Mouse (Mus musculus) forebrain, embryonic 13.5 days (tissue): ENCODE measurements around the gene Lrp1. TPM values are rescaled to one million over a fixed set of nuclear protein-coding genes. Genes with fewer than 3 reads are reported as not detected.

ENCODE experiments used
- ATAC-seq: fragments of 200-750 bp; cut with Nextera tagmentation; 2 replicates; pipeline ENCODE4 v1.8.0; 2017
- H3K27ac ChIP-seq: fragments of 300-500 bp; sonication (generic); 2 replicates; pipeline ENCODE4 v1.5.1; 2015; ENCODE audit warnings: inconsistent platforms, mild to moderate bottlenecking, moderate library complexity
- H3K27me3 ChIP-seq: fragments of 300-500 bp; sonication (generic); 2 replicates; pipeline ENCODE4 v1.6.1; 2015; ENCODE audit warnings: mild to moderate bottlenecking, inconsistent platforms
- H3K36me3 ChIP-seq: fragments of 300-500 bp; sonication (generic); 2 replicates; pipeline ENCODE4 v1.6.1; 2015; ENCODE audit warnings: mild to moderate bottlenecking, inconsistent platforms; ENCODE audit not compliant: poor library complexity, severe bottlenecking
- H3K4me1 ChIP-seq: fragments of 300-500 bp; sonication (generic); 2 replicates; pipeline ENCODE4 v1.6.1; 2015; ENCODE audit warnings: inconsistent platforms
- H3K4me2 ChIP-seq: fragments of 300-500 bp; sonication (generic); 2 replicates; pipeline ENCODE4 v1.6.1; 2015; ENCODE audit warnings: inconsistent platforms, mild to moderate bottlenecking, moderate library complexity
- H3K4me3 ChIP-seq: fragments of 300-500 bp; sonication (generic); 2 replicates; pipeline ENCODE4 v1.5.1; 2015; ENCODE audit warnings: mild to moderate bottlenecking, inconsistent platforms
- H3K9ac ChIP-seq: fragments of 300-500 bp; sonication (generic); 2 replicates; pipeline ENCODE4 v1.6.1; 2015; ENCODE audit warnings: mild to moderate bottlenecking, inconsistent platforms
- H3K9me3 ChIP-seq: fragments of 300-500 bp; sonication (generic); replicated peaks from 2 replicates; pipeline ENCODE4 v1.6.1; 2016; ENCODE audit warnings: inconsistent platforms
- WGBS: fragments of 180-500 bp; shearing (Covaris S2); methylation state at CpG from one replicate; pipeline ENCODE4 v1.1.7; 2015; 5-methylcytosine and 5-hydroxymethylcytosine counted together
- polyA plus RNA-seq: library from polyadenylated mRNA; unstranded; fragments of >200 nt; fragmentation: Nextera tagmentation; extraction: Ambion mirVana; gene quantifications from 2 replicates; pipeline ENCODE4 v1.2.1, GENCODE M21; 2015

Lrp1 gene
- polyA plus RNA-seq, 1 experiment from 2014 or later: 65.1 TPM

- whole genome bisulfite sequencing: under 1% methylated on average over 28 of the region's 30 CpGs
- H3K9ac ChIP-seq: peak overlapping the region; percentile 56
Measured at GRCm38 (mm10) chr10:127534929-127535384, 86.0 kb downstream of the Lrp1 start.

GRCm38 (mm10) chr10:127534036-127534928 is 86.7 kb downstream of the Lrp1 start, which contains the start of gene Nxph4:
Gene Nxph4 (minus strand): TSS chr10:127534559.
- no peaks in the 10 kb centered on the region for H3K9me3 ChIP-seq
- WGBS: under 1% methylated on average over 51 of the region's 78 CpGs
- H3K27ac ChIP-seq: peak within 1 kb of the TSS; percentile 61
- peaks cover 78% of the 10 kb centered on the region for H3K4me1 ChIP-seq
- H3K9ac ChIP-seq: peak within 1 kb of the TSS; percentile 73
- H3K4me3 ChIP-seq: peak within 1 kb of the TSS; percentile 52
- H3K27me3 ChIP-seq: peaks cover 73% of the 10 kb centered on the region
- peaks cover 11% of the 10 kb centered on the region for H3K36me3 ChIP-seq
- no peak for ATAC-seq
- peak within 1 kb of the TSS; percentile 83 for H3K4me2 ChIP-seq

More at GRCm38 (mm10) chr10:127534929-127535384, 86.0 kb downstream of the Lrp1 start:
- Histone ChIP-seq H3K27ac (peak overlapping the region; percentile 61), H3K4me3 (peak overlapping the region; percentile 52), H3K4me1 (peaks cover 71% of the 10 kb centered on the region), H3K36me3 (peaks cover 18% of the 10 kb centered on the region), H3K27me3 (peaks cover 66% of the 10 kb centered on the region), H3K9me3 (no peaks in the 10 kb centered on the region), H3K4me2 (peak overlapping the region; percentile 83)
- ATAC-seq: no peak

DNA sequence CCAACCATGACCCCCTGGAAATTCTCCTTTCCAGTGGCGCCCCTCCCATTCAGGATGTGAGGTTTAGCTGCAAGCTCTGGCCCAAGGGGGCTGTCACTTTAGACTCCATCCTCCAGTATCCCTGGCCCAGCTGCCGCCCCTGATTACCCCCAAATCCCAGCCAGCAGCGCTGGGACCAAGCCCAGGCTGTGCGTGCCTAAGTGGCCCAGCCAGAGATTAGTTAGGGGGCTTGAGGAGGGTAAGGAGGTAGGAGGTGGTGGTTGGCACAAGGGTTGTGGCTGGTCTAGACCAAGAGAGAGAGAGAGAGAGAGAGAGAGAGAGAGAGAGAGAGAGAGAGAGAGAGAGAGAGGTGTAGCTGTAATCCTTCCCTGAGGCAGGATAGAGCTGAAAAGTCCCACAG is 89.4 kb downstream of the Lrp1 start:
- H3K4me2 ChIP-seq: peak overlapping the region; percentile 83
- peak overlapping the region; percentile 66; the same call in 1 of the 2 replicates for H3K27ac ChIP-seq
- ATAC-seq: no peak
- peak overlapping the region; percentile 34; the same call in 1 of the 2 replicates for H3K9ac ChIP-seq
- peak overlapping the region; percentile 28 for H3K4me3 ChIP-seq
- H3K4me1 ChIP-seq: peaks cover 94% of the 10 kb centered on the region
- WGBS: 0% methylated on average over 4 of the region's 4 CpGs
- no peaks in the 10 kb centered on the region for H3K9me3 ChIP-seq
- H3K27me3 ChIP-seq: peaks cover 100% of the 10 kb centered on the region
- H3K36me3 ChIP-seq: no peaks in the 10 kb centered on the region

GRCm38 (mm10) chr10:127530945-127531344 is 90.0 kb downstream of the Lrp1 start:
- H3K27me3 ChIP-seq: peaks cover 100% of the 10 kb centered on the region
- no peak for ATAC-seq
- no peaks in the 10 kb centered on the region for H3K36me3 ChIP-seq
- peak overlapping the region; percentile 28 for H3K4me3 ChIP-seq
- H3K27ac ChIP-seq: peak overlapping the region; percentile 66; the same call in 1 of the 2 replicates
- H3K4me2 ChIP-seq: peak overlapping the region; percentile 83
- peak overlapping the region; percentile 41 for H3K9ac ChIP-seq
- no peaks in the 10 kb centered on the region for H3K9me3 ChIP-seq
- 3% methylated on average over 20 of the region's 25 CpGs for WGBS
- H3K4me1 ChIP-seq: peaks cover 94% of the 10 kb centered on the region

- Histone ChIP-seq H3K4me2 (peak overlapping the region; percentile 83), H3K27ac (peak overlapping the region; percentile 70), H3K27me3 (peaks cover 89% of the 10 kb centered on the region), H3K4me3 (no peak overlapping the region; the same call in 1 of the 2 replicates), H3K9me3 (no peaks in the 10 kb centered on the region), H3K36me3 (no peaks in the 10 kb centered on the region), H3K4me1 (peaks cover 81% of the 10 kb centered on the region), H3K9ac (peak overlapping the region; percentile 16; the same call in 1 of the 2 replicates)
- peak; percentile 25 for ATAC-seq
- WGBS: 4% methylated on average over 16 of the region's 17 CpGs
Measured at GRCm38 (mm10) chr10:127527481-127527880, 93.5 kb downstream of the Lrp1 start.

- ATAC-seq: no peak
- peak overlapping the region; percentile 83 for H3K4me2 ChIP-seq
- H3K36me3 ChIP-seq: no peaks in the 10 kb centered on the region
- H3K27me3 ChIP-seq: peaks cover 81% of the 10 kb centered on the region
- H3K4me3 ChIP-seq: peak overlapping the region; percentile 20
- peaks cover 78% of the 10 kb centered on the region for H3K4me1 ChIP-seq
- H3K9ac ChIP-seq: peak overlapping the region; percentile 43
- H3K9me3 ChIP-seq: no peaks in the 10 kb centered on the region
- 1% methylated on average over 25 of the region's 26 CpGs for WGBS
- H3K27ac ChIP-seq: no peak overlapping the region
Measured at GRCm38 (mm10) chr10:127526681-127527080, 94.3 kb downstream of the Lrp1 start.

GRCm38 (mm10) chr10:127526048-127526447 is 94.9 kb downstream of the Lrp1 start:
- WGBS: 1% methylated on average over 26 of the region's 26 CpGs
- H3K9me3 ChIP-seq: no peaks in the 10 kb centered on the region
- no peak overlapping the region for H3K27ac ChIP-seq
- H3K4me1 ChIP-seq: peaks cover 78% of the 10 kb centered on the region
- H3K4me3 ChIP-seq: peak overlapping the region; percentile 20
- ATAC-seq: no peak
- peak overlapping the region; percentile 43 for H3K9ac ChIP-seq
- peak overlapping the region; percentile 83 for H3K4me2 ChIP-seq
- H3K36me3 ChIP-seq: no peaks in the 10 kb centered on the region
- peaks cover 75% of the 10 kb centered on the region for H3K27me3 ChIP-seq

DNA sequence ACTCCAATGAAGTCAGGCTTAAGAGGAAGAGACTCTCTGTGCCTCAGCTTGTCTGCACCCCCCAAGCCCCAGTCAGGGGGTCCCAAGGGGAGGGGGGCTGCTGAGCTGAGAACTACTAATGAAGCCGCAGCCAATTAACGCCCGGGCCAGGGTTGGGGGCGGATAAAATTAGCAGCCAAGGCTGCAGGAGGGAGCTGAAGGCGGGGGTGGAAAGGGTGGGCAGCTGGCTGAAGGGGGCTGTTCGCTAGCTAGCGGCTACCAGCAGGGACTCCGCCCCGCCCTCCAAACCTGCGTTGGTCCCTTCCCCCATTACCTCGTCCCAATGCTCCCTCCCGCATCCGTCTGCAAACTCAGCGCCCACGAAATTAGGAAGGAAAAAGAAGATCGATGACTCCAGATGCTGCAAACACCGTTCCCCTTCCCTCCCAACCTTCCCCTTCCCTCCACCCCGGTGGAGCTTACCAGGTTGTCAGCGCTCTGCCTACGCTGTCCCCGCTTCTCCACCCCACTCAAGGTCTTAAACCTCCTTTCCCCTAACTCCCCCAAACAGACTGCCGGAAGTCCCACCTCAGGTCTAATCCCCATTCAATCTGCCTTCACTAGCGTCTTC is 96.2 kb downstream of the Lrp1 start:
- Histone ChIP-seq H3K4me3 (peak overlapping the region; percentile 14; the same call in 1 of the 2 replicates), H3K9ac (peak overlapping the region; percentile 40; the same call in 1 of the 2 replicates), H3K27me3 (peaks cover 64% of the 10 kb centered on the region), H3K4me2 (peak overlapping the region; percentile 83), H3K9me3 (no peaks in the 10 kb centered on the region), H3K4me1 (peaks cover 72% of the 10 kb centered on the region), H3K27ac (peak overlapping the region; percentile 3), H3K36me3 (peaks cover 10% of the 10 kb centered on the region)
- no peak; the same call in 1 of the 2 replicates for ATAC-seq
- WGBS: under 1% methylated on average over 23 of the region's 23 CpGs

DNA sequence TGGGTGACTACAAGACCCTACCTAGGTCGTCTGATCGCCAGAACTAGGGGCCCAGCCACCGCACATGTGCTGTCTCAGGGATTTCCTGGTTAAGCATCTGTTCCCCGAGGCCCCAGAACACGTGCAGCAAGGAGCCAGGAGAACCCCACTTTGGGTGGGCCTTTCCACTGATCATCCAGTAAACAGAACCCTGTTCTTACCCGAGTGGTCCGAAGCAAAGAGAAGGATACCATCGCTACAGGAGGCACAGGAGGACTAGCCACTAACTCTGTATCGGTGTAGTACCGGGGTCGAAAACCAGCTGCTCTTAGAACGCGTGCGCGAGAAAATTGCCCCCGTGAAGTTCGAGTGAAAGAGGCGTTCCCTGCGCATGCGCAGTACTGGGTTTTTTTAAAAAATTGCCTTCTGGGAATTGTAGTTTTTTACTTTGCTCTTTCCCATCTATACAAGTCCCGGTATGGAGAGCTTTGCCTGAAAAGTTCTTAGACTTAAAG is 98.8 kb downstream of the Lrp1 start, which contains the start of gene Shmt2:
TSS of gene Shmt2 (minus strand) at position 357 of the 494 bp plus-strand sequence.
- Histone ChIP-seq H3K4me3 (peak within 1 kb of the TSS; percentile 54), H3K4me2 (peak within 1 kb of the TSS; percentile 87), H3K27ac (no peak within 1 kb of the TSS), H3K9me3 (no peaks in the 10 kb centered on the region), H3K9ac (peak within 1 kb of the TSS; percentile 67), H3K36me3 (peaks cover 35% of the 10 kb centered on the region), H3K4me1 (peaks cover 48% of the 10 kb centered on the region), H3K27me3 (peaks cover 49% of the 10 kb centered on the region)
- ATAC-seq: peak; percentile 80
- 0% methylated on average over 21 of the region's 21 CpGs for WGBS

- no peaks in the 10 kb centered on the region for H3K9me3 ChIP-seq
- H3K27ac ChIP-seq: no peak overlapping the region
- peaks cover 35% of the 10 kb centered on the region for H3K36me3 ChIP-seq
- H3K4me2 ChIP-seq: peak overlapping the region; percentile 87
- peaks cover 48% of the 10 kb centered on the region for H3K4me1 ChIP-seq
- H3K4me3 ChIP-seq: peak overlapping the region; percentile 54
- peak overlapping the region; percentile 67 for H3K9ac ChIP-seq
- peak; percentile 11; the same call in 1 of the 2 replicates for ATAC-seq
- WGBS: 11% methylated on average over 12 of the region's 12 CpGs
- H3K27me3 ChIP-seq: peaks cover 48% of the 10 kb centered on the region
Measured at GRCm38 (mm10) chr10:127521611-127522080, 99.3 kb downstream of the Lrp1 start.

- peaks cover 48% of the 10 kb centered on the region for H3K27me3 ChIP-seq
Measured at GRCm38 (mm10) chr10:127520714-127521357, 100.1 kb downstream of the Lrp1 start.

More at GRCm38 (mm10) chr10:127520714-127521357, 100.1 kb downstream of the Lrp1 start:
- no peak overlapping the region for H3K4me3 ChIP-seq
- peak overlapping the region; percentile 87 for H3K4me2 ChIP-seq
- H3K9ac ChIP-seq: peak overlapping the region; percentile 67
- H3K27ac ChIP-seq: no peak overlapping the region
- 90% methylated on average over 20 of the region's 20 CpGs for WGBS
- H3K36me3 ChIP-seq: peaks cover 35% of the 10 kb centered on the region
- ATAC-seq: no peak
- H3K9me3 ChIP-seq: no peaks in the 10 kb centered on the region
- H3K4me1 ChIP-seq: peaks cover 48% of the 10 kb centered on the region
